Mouse (Mus musculus) adrenal gland, adult (tissue): Measurements from ENCODE around the gene Trim11.

Experiments used
- DNase-seq, 2 experiments: peaks; one replicate each; pipeline ENCODE4 v3.0.0; 2022 to 2023; ENCODE audit warnings: low spot score in 1 of 2; ENCODE audit not compliant: inconsistent age in 2 of 2

The Trim11 gene

GRCm38 (mm10) chr11:58978706-58979030, 775 bp downstream of the Trim11 start:
- DNase-seq: peak in 1 of 2 experiments; percentile 78

GRCm38 (mm10) chr11:58979183-58979582, 1.3 kb downstream of the Trim11 start:
- DNase-seq: no peak

GRCm38 (mm10) chr11:58979661-58980060, 1.8 kb downstream of the Trim11 start:
- no peak for DNase-seq

GRCm38 (mm10) chr11:58980381-58980990, 2.6 kb downstream of the Trim11 start:
- DNase-seq: no peak

- peak; percentile 51 to 69 for DNase-seq
Observed at GRCm38 (mm10) chr11:58981541-58982447, 3.9 kb downstream of the Trim11 start.

GRCm38 (mm10) chr11:58982471-58983097, 4.7 kb downstream of the Trim11 start:
- DNase-seq: no peak

GRCm38 (mm10) chr11:58983691-58984341, 5.9 kb downstream of the Trim11 start:
- no peak for DNase-seq

GRCm38 (mm10) chr11:58984657-58985056, 6.8 kb downstream of the Trim11 start:
- DNase-seq: no peak

GRCm38 (mm10) chr11:58985299-58985917, 7.5 kb downstream of the Trim11 start:
- DNase-seq: peak; percentile 61 to 93

- no peak for DNase-seq
Observed at GRCm38 (mm10) chr11:58989166-58989565, 11.3 kb downstream of the Trim11 start.

GRCm38 (mm10) chr11:58990141-58990540, 12.2 kb downstream of the Trim11 start:
- no peak for DNase-seq

GRCm38 (mm10) chr11:58990794-58991193, 12.9 kb downstream of the Trim11 start:
- no peak for DNase-seq

GRCm38 (mm10) chr11:58991911-58992310, 14.0 kb downstream of the Trim11 start:
- DNase-seq: no peak

GRCm38 (mm10) chr11:58993091-58993670, 15.3 kb downstream of the Trim11 start:
- no peak for DNase-seq

- peak; percentile 58 to 73 for DNase-seq
Observed at GRCm38 (mm10) chr11:58994337-58994826, 16.5 kb downstream of the Trim11 start.

GRCm38 (mm10) chr11:58995061-58995806, 17.3 kb downstream of the Trim11 start:
- DNase-seq: no peak

- DNase-seq: no peak
Observed at GRCm38 (mm10) chr11:58995807-58996370, 18.0 kb downstream of the Trim11 start.

- no peak for DNase-seq
Observed at GRCm38 (mm10) chr11:58997541-58997940, 19.6 kb downstream of the Trim11 start.

GRCm38 (mm10) chr11:58999158-58999557, 21.3 kb downstream of the Trim11 start:
- peak; percentile 42 to 47 for DNase-seq
